Mouse (Mus musculus): Measurements from ENCODE around the gene Fkbp6.

DNA sequence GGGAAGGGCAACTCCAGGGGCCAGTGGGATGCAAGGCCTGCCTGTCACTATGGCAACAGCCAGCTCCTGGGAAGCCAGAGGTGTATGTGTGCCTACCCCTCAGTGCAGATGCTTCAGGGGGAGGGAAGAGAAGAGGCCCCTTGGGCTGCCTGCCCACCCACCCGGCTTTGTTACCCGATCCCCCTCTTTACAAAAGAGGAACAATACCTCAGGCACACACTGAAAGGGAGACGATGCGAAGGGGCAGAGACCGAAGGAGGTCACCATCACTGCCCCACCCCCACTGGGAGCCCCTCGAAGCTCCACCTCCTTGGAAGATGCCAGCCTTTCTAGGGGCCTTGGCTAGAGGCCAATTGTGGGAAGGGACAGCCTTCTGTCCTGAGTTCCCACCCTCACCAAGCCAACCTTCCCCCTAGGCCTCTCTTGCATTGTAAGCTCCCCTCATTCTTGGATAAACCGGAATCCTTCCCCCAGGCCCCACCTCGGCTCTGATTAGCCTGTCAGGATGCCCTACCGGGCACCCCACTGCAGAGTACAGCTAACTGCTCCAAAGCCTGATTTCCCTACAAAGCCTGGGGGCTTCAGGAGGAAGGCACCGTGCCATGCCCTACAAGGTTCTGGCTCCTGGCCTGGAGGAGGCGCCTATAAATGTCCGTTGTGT lies 96.0 kb downstream of the Fkbp6 start:
- no peak for TF ChIP-seq EP300 (IDR thresholded peaks at IDR 0.05; ENCODE audit: low read depth)
- no peak for TF ChIP-seq CTCF (IDR thresholded peaks at IDR 0.05; ENCODE audit: low read depth)

Data from heart, postnatal 0 days (tissue).